Mouse (Mus musculus): ENCODE measurements around the gene Kcnk16.

DNA sequence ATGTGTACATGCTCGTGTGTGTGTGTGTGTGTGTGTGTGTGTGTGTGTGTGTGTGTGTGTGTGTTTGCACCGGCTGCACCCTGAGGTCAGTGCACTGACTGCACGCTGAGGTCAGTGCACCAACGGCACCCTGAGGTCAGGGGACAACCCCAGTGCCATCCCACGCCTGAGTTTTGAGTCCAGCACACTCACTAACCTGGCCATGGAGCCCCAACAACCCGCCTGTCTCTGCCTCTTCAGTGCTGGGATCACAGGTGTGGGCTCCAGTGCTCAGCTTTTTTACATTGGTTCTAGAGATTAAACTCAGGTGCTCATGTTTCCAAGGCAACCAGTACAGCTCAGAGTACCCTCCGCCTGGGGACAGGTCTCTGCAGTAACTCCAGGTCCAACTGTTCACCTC is 42.5 kb downstream of the Kcnk16 start:
- TF ChIP-seq POLR2A (IDR thresholded peaks at IDR 0.05; ENCODE audit: insufficient read depth, low read depth, low read length) (no peak), EP300 (IDR thresholded peaks at IDR 0.05; ENCODE audit: insufficient read depth, low read depth, low read length) (no peak)

All from heart, adult 2 months (tissue).